Mouse (Mus musculus) ES-Bruce4 (cell line): ENCODE results near the gene Col11a2. TPM values are rescaled to one million over a fixed set of nuclear protein-coding genes. Genes with fewer than 3 reads are reported as not detected.

ENCODE experiments used
- H3K27ac ChIP-seq: 2 replicates; pipeline ENCODE4 v1.5.1; 2012; ENCODE audit warnings: low read length, inconsistent platforms; ENCODE audit not compliant: insufficient read depth
- H3K27me3 ChIP-seq: 2 replicates; pipeline ENCODE4 v1.6.1; 2012; ENCODE audit warnings: mild to moderate bottlenecking, low read length, inconsistent platforms; ENCODE audit not compliant: control insufficient read depth, poor library complexity, insufficient read depth, severe bottlenecking
- H3K36me3 ChIP-seq: 2 replicates; pipeline ENCODE4 v1.6.1; 2012; ENCODE audit warnings: inconsistent platforms, mild to moderate bottlenecking, low read length, moderate library complexity; ENCODE audit not compliant: control insufficient read depth, poor library complexity, insufficient read depth, severe bottlenecking
- H3K4me1 ChIP-seq: one replicate; pipeline ENCODE4 v1.8.1; 2011; ENCODE audit warnings: low read length; ENCODE audit not compliant: control insufficient read depth, insufficient read depth
- H3K4me3 ChIP-seq: 2 replicates; pipeline ENCODE4 v1.5.1; 2011; ENCODE audit warnings: low read depth, mild to moderate bottlenecking, low read length
- H3K9ac ChIP-seq: 2 replicates; pipeline ENCODE4 v1.6.1; 2012; ENCODE audit warnings: low read depth, mild to moderate bottlenecking, inconsistent platforms; ENCODE audit not compliant: poor library complexity, severe bottlenecking
- H3K9me3 ChIP-seq: replicated peaks from 2 replicates; pipeline ENCODE4 v1.6.1; 2012; ENCODE audit warnings: mild to moderate bottlenecking, low read length, inconsistent platforms; ENCODE audit not compliant: control insufficient read depth, poor library complexity, insufficient read depth, severe bottlenecking
- CTCF ChIP-seq: IDR thresholded peaks from one replicate; pipeline ENCODE4 v1.8.1; 2011; ENCODE audit warnings: low read depth, low read length
- EP300 ChIP-seq: IDR thresholded peaks from 2 replicates; pipeline ENCODE4 v1.6.1; 2011; ENCODE audit warnings: low read depth, low read length; ENCODE audit not compliant: insufficient read depth
- POLR2A ChIP-seq: IDR thresholded peaks from one replicate; pipeline ENCODE4 v1.8.1; 2011; ENCODE audit warnings: low read length; ENCODE audit not compliant: insufficient read depth
- polyA plus RNA-seq: library from polyadenylated mRNA; stranded (reverse); fragments of >200 nt; gene quantifications from 2 replicates; pipeline ENCODE4 v1.2.4, GENCODE M21; 2011; ENCODE audit warnings: low read depth; ENCODE audit not compliant: missing spikeins, insufficient read depth, insufficient read length

Col11a2 gene
- polyA plus RNA-seq, 1 experiment: 0.82 TPM

- Histone ChIP-seq H3K9me3 (peaks cover 5% of the 10 kb centered on the region; the same call in 1 of the 2 replicates), H3K27me3 (no peaks in the 10 kb centered on the region), H3K4me1 (peaks cover 8% of the 10 kb centered on the region), H3K36me3 (peaks cover 18% of the 10 kb centered on the region), H3K9ac (peak overlapping the region; percentile 92), H3K27ac (no peak overlapping the region), H3K4me3 (peak overlapping the region; percentile 74)
- no peak for TF ChIP-seq EP300
- TF ChIP-seq POLR2A: no peak
- TF ChIP-seq CTCF: no peak
Measured at GRCm38 (mm10) chr17:34024861-34025755, 14.1 kb upstream of the Col11a2 start.

- H3K27me3 ChIP-seq: no peaks in the 10 kb centered on the region
- peaks cover 8% of the 10 kb centered on the region for H3K4me1 ChIP-seq
- peak overlapping the region; percentile 92 for H3K9ac ChIP-seq
- no peak overlapping the region for H3K4me3 ChIP-seq
- peaks cover 2% of the 10 kb centered on the region; the same call in 1 of the 2 replicates for H3K9me3 ChIP-seq
- no peak for TF ChIP-seq EP300
- TF ChIP-seq CTCF: no peak
- no peak for TF ChIP-seq POLR2A
- peaks cover 20% of the 10 kb centered on the region for H3K36me3 ChIP-seq
- H3K27ac ChIP-seq: no peak overlapping the region
Measured at GRCm38 (mm10) chr17:34025756-34026151, 13.5 kb upstream of the Col11a2 start.

- Histone ChIP-seq H3K4me1 (peaks cover 8% of the 10 kb centered on the region), H3K9ac (no peak overlapping the region), H3K4me3 (no peak overlapping the region), H3K27ac (no peak overlapping the region), H3K9me3 (no peaks in the 10 kb centered on the region), H3K27me3 (no peaks in the 10 kb centered on the region), H3K36me3 (peaks cover 20% of the 10 kb centered on the region)
- no peak for TF ChIP-seq POLR2A
- no peak for TF ChIP-seq CTCF
- no peak for TF ChIP-seq EP300
Measured at GRCm38 (mm10) chr17:34026221-34026620, 13.0 kb upstream of the Col11a2 start.

GRCm38 (mm10) chr17:34026917-34027655 is 12.2 kb upstream of the Col11a2 start:
- Histone ChIP-seq H3K27me3 (no peaks in the 10 kb centered on the region), H3K4me3 (peak overlapping the region; percentile 86), H3K27ac (no peak overlapping the region), H3K9me3 (no peaks in the 10 kb centered on the region), H3K36me3 (peaks cover 20% of the 10 kb centered on the region), H3K9ac (peak overlapping the region; percentile 48), H3K4me1 (peaks cover 8% of the 10 kb centered on the region)
- no peak for TF ChIP-seq CTCF
- TF ChIP-seq EP300: no peak
- no peak for TF ChIP-seq POLR2A

- Histone ChIP-seq H3K27me3 (no peaks in the 10 kb centered on the region), H3K4me3 (peak within 1 kb of the TSS; percentile 86), H3K27ac (no peak within 1 kb of the TSS), H3K36me3 (peaks cover 20% of the 10 kb centered on the region), H3K9ac (peak within 1 kb of the TSS; percentile 48), H3K4me1 (peaks cover 8% of the 10 kb centered on the region), H3K9me3 (no peaks in the 10 kb centered on the region)
- TF ChIP-seq CTCF (no peak), EP300 (no peak), POLR2A (no peak)
Measured at GRCm38 (mm10) chr17:34027656-34028223, 11.5 kb upstream of the Col11a2 start, which contains the start of gene H2-Ke6. TSS of gene H2-Ke6 (minus strand) at chr17:34028060.
